Mouse (Mus musculus): ENCODE data around the gene Gnl3. TPM values are rescaled to one million over a fixed set of nuclear protein-coding genes. Genes with fewer than 3 reads are reported as not detected.

The Gnl3 gene
- 134 and 186 TPM in 2 replicates for polyA plus RNA-seq (2012; rRNA removed)

GRCm38 (mm10) chr14:31018860-31019291, at the start of gene Gnl3, which contains the start of gene Pbrm1:
TSS of gene Gnl3 (minus strand) at chr14:31019152.
TSS of gene Pbrm1 (plus strand) at chr14:31019138.

GRCm38 (mm10) chr14:31001307-31002205, 17.4 kb downstream of the Gnl3 start, which contains the start of the genes Glt8d1 and Spcs1:
TSS of gene Glt8d1 (plus strand) at chr14:31001400.
TSS of gene Spcs1 (minus strand) at chr14:31001672.

Other genes with a start within 250 kb of the Gnl3 start
- gene Tmem110, start 193.6 kb downstream of the Gnl3 start, polyA plus RNA-seq (2012; rRNA removed) = 25.2 and 29.3 TPM in 2 replicates
- gene Mustn1, start 140.0 kb downstream of the Gnl3 start, polyA plus RNA-seq (2012; rRNA removed) = 0.44 and 2.8 TPM in 2 replicates
- 0.23 and 0.27 TPM in 2 replicates for gene Itih4, start 132.7 kb downstream of the Gnl3 start, polyA plus RNA-seq (2012; rRNA removed)
- gene Itih3, start 95.4 kb downstream of the Gnl3 start, polyA plus RNA-seq (2012; rRNA removed) = 1.9 and 3.6 TPM in 2 replicates
- 0.62 and 1.5 TPM in 2 replicates for gene Itih1, start 75.9 kb downstream of the Gnl3 start, polyA plus RNA-seq (2012; rRNA removed)
- gene Nek4, start 67.8 kb downstream of the Gnl3 start, polyA plus RNA-seq (2012; rRNA removed) = 14.9 and 15.4 TPM in 2 replicates
- gene Glt8d1, start 17.8 kb downstream of the Gnl3 start, polyA plus RNA-seq (2012; rRNA removed) = 58.9 and 97.6 TPM in 2 replicates
- gene Spcs1, start 17.5 kb downstream of the Gnl3 start, polyA plus RNA-seq (2012; rRNA removed) = 128 and 218 TPM in 2 replicates
- 44.9 and 53.0 TPM in 2 replicates for gene Pbrm1, start within 50 bp of the Gnl3 start, polyA plus RNA-seq (2012; rRNA removed)
- gene Smim4, start 109.8 kb upstream of the Gnl3 start, polyA plus RNA-seq (2012; rRNA removed) = 26.7 and 44.6 TPM in 2 replicates
- gene Nt5dc2, start 111.9 kb upstream of the Gnl3 start, polyA plus RNA-seq (2012; rRNA removed) = 300 and 453 TPM in 2 replicates
- 30.1 and 34.2 TPM in 2 replicates for gene Stab1, start 149.5 kb upstream of the Gnl3 start, polyA plus RNA-seq (2012; rRNA removed)
- gene Tnnc1, start 189.2 kb upstream of the Gnl3 start, polyA plus RNA-seq (2012; rRNA removed) = 123 and 136 TPM in 2 replicates
- 453 and 485 TPM in 2 replicates for gene Nisch, start 197.8 kb upstream of the Gnl3 start, polyA plus RNA-seq (2012; rRNA removed)
- 2.8 TPM in 2 replicates for gene Sema3g, start 198.7 kb upstream of the Gnl3 start, polyA plus RNA-seq (2012; rRNA removed)
- gene Phf7, start 232.2 kb upstream of the Gnl3 start, polyA plus RNA-seq (2012; rRNA removed) = 6.4 and 9.1 TPM in 2 replicates
- 111 and 112 TPM in 2 replicates for gene Bap1, start 232.3 kb upstream of the Gnl3 start, polyA plus RNA-seq (2012; rRNA removed)

Data from central nervous system, embryonic 11.5 days (tissue).